Mouse (Mus musculus) kidney, embryonic 15.5 days (tissue): Measurements from ENCODE around the gene Mcu. TPM values are rescaled to one million over a fixed set of nuclear protein-coding genes. Genes with fewer than 3 reads are reported as not detected.
A peak's percentile ranks its signal among the peaks of the same experiment; 100 is the strongest.

Experiments
- ATAC-seq: fragments of 200-750 bp; cut with Nextera tagmentation; replicated peaks from 2 replicates; pipeline ENCODE4 v1.8.0; 2017; ENCODE audit warnings: moderate TSS enrichment; ENCODE audit not compliant: low FRiP score
- H3K27ac ChIP-seq: fragments of 300-500 bp; sonication (generic); 2 replicates; pipeline ENCODE4 v1.5.1; 2015; ENCODE audit warnings: mild to moderate bottlenecking, inconsistent platforms
- H3K27me3 ChIP-seq: fragments of 300-500 bp; sonication (generic); 2 replicates; pipeline ENCODE4 v1.6.1; 2015; ENCODE audit warnings: inconsistent platforms
- H3K36me3 ChIP-seq: fragments of 300-500 bp; sonication (generic); 2 replicates; pipeline ENCODE4 v1.6.1; 2015; ENCODE audit warnings: inconsistent platforms
- H3K4me1 ChIP-seq: fragments of 300-500 bp; sonication (generic); 2 replicates; pipeline ENCODE4 v1.6.1; 2015; ENCODE audit warnings: inconsistent platforms
- H3K4me2 ChIP-seq: fragments of 300-500 bp; sonication (generic); 2 replicates; pipeline ENCODE4 v1.6.1; 2015; ENCODE audit warnings: moderate library complexity, mild to moderate bottlenecking, inconsistent platforms
- H3K4me3 ChIP-seq: fragments of 300-500 bp; sonication (generic); replicated peaks from 2 replicates; pipeline ENCODE4 v1.5.1; 2015; ENCODE audit warnings: mild to moderate bottlenecking, inconsistent platforms
- H3K9ac ChIP-seq: fragments of 300-500 bp; sonication (generic); 2 replicates; pipeline ENCODE4 v1.6.1; 2015; ENCODE audit warnings: mild to moderate bottlenecking, inconsistent platforms
- H3K9me3 ChIP-seq: fragments of 300-500 bp; sonication (generic); replicated peaks from 2 replicates; pipeline ENCODE4 v1.6.1; 2016; ENCODE audit warnings: inconsistent platforms
- WGBS: fragments of 180-500 bp; shearing (Covaris S2); methylation state at CpG from one replicate; pipeline ENCODE4 v1.1.7; 2015; ENCODE audit warnings: mixed read lengths; 5-methylcytosine and 5-hydroxymethylcytosine counted together
- polyA plus RNA-seq: library from polyadenylated mRNA; unstranded; fragments of >200 nt; fragmentation: Nextera tagmentation; extraction: Ambion mirVana; gene quantifications from 2 replicates; pipeline ENCODE4 v1.2.1, GENCODE M21; 2015

Mcu gene
- polyA plus RNA-seq, 1 experiment from 2014 or later: 34.8 TPM

- no peak overlapping the region for H3K4me2 ChIP-seq
- no peaks in the 10 kb centered on the region for H3K36me3 ChIP-seq
- no peak for ATAC-seq
- peak overlapping the region; percentile 18 for H3K27ac ChIP-seq
- H3K4me3 ChIP-seq: no peak overlapping the region
- H3K9me3 ChIP-seq: no peaks in the 10 kb centered on the region
- WGBS: 33% methylated on average over 8 of the region's 8 CpGs
- H3K27me3 ChIP-seq: no peaks in the 10 kb centered on the region
- H3K9ac ChIP-seq: no peak overlapping the region
- peaks cover 13% of the 10 kb centered on the region for H3K4me1 ChIP-seq
These were observed 92.6 kb downstream of the Mcu start for GRCm38 (mm10) chr10:59523826-59524331.

- no peak overlapping the region for H3K9ac ChIP-seq
- H3K4me3 ChIP-seq: no peak overlapping the region
- H3K27ac ChIP-seq: no peak overlapping the region
- no peak overlapping the region for H3K4me2 ChIP-seq
- peaks cover 13% of the 10 kb centered on the region for H3K4me1 ChIP-seq
- no peaks in the 10 kb centered on the region for H3K9me3 ChIP-seq
- no peaks in the 10 kb centered on the region for H3K36me3 ChIP-seq
- no peaks in the 10 kb centered on the region for H3K27me3 ChIP-seq
- ATAC-seq: no peak
- 86% methylated on average over 2 of the region's 2 CpGs for WGBS
These were observed 95.8 kb downstream of the Mcu start for GRCm38 (mm10) chr10:59520701-59521100.

GRCm38 (mm10) chr10:59519411-59519810, 97.1 kb downstream of the Mcu start:
- H3K36me3 ChIP-seq: no peaks in the 10 kb centered on the region
- no peak overlapping the region for H3K27ac ChIP-seq
- WGBS: 93% methylated on average over 3 of the region's 3 CpGs
- H3K9me3 ChIP-seq: no peaks in the 10 kb centered on the region
- no peak overlapping the region for H3K4me3 ChIP-seq
- H3K9ac ChIP-seq: no peak overlapping the region
- no peaks in the 10 kb centered on the region for H3K27me3 ChIP-seq
- ATAC-seq: no peak
- H3K4me2 ChIP-seq: no peak overlapping the region
- H3K4me1 ChIP-seq: peaks cover 15% of the 10 kb centered on the region

GRCm38 (mm10) chr10:59517201-59517600, 99.3 kb downstream of the Mcu start:
- WGBS: 93% methylated on average over 13 of the region's 13 CpGs
- no peak for ATAC-seq
- Histone ChIP-seq H3K9ac (no peak overlapping the region), H3K4me1 (peaks cover 13% of the 10 kb centered on the region), H3K36me3 (no peaks in the 10 kb centered on the region), H3K9me3 (no peaks in the 10 kb centered on the region), H3K4me2 (no peak overlapping the region), H3K27me3 (no peaks in the 10 kb centered on the region), H3K4me3 (no peak overlapping the region), H3K27ac (no peak overlapping the region)

- H3K4me3 ChIP-seq: no peak overlapping the region
- no peak overlapping the region for H3K4me2 ChIP-seq
- peaks cover 35% of the 10 kb centered on the region for H3K4me1 ChIP-seq
- peak; percentile 42; the same call in 1 of the 2 replicates for ATAC-seq
- H3K27me3 ChIP-seq: no peaks in the 10 kb centered on the region
- 69% methylated on average over 15 of the region's 15 CpGs for WGBS
- H3K9me3 ChIP-seq: no peaks in the 10 kb centered on the region
- no peak overlapping the region for H3K9ac ChIP-seq
- H3K27ac ChIP-seq: peak overlapping the region; percentile 42; the same call in 1 of the 2 replicates
- no peaks in the 10 kb centered on the region for H3K36me3 ChIP-seq
These were observed 101.6 kb downstream of the Mcu start for GRCm38 (mm10) chr10:59514739-59515464.

GRCm38 (mm10) chr10:59512173-59512572, 104.3 kb downstream of the Mcu start:
- no peak overlapping the region for H3K4me3 ChIP-seq
- no peak for ATAC-seq
- H3K4me2 ChIP-seq: no peak overlapping the region
- H3K27me3 ChIP-seq: no peaks in the 10 kb centered on the region
- no peak overlapping the region for H3K27ac ChIP-seq
- WGBS: 69% methylated on average over 9 of the region's 9 CpGs
- no peak overlapping the region for H3K9ac ChIP-seq
- no peaks in the 10 kb centered on the region for H3K36me3 ChIP-seq
- H3K4me1 ChIP-seq: peaks cover 41% of the 10 kb centered on the region
- H3K9me3 ChIP-seq: no peaks in the 10 kb centered on the region

- Histone ChIP-seq H3K4me1 (peaks cover 45% of the 10 kb centered on the region), H3K36me3 (no peaks in the 10 kb centered on the region), H3K9me3 (no peaks in the 10 kb centered on the region), H3K27me3 (no peaks in the 10 kb centered on the region), H3K9ac (no peak overlapping the region), H3K27ac (peak overlapping the region; percentile 49), H3K4me3 (no peak overlapping the region), H3K4me2 (peak overlapping the region; percentile 42)
- WGBS: 14% methylated on average over 14 of the region's 14 CpGs
- ATAC-seq: peak; percentile 75
These were observed 105.0 kb downstream of the Mcu start for GRCm38 (mm10) chr10:59511427-59511963.

- peak overlapping the region; percentile 52; the same call in 1 of the 2 replicates for H3K27ac ChIP-seq
- 43% methylated on average over 14 of the region's 14 CpGs for whole genome bisulfite sequencing
- 0 out of 2 replicates have a peak, but pooled peaks have one; percentile 44 for ATAC-seq
- no peak overlapping the region for H3K4me3 ChIP-seq
- H3K4me1 ChIP-seq: peaks cover 47% of the 10 kb centered on the region
- no peaks in the 10 kb centered on the region for H3K36me3 ChIP-seq
- H3K27me3 ChIP-seq: no peaks in the 10 kb centered on the region
- H3K9me3 ChIP-seq: no peaks in the 10 kb centered on the region
- peak overlapping the region; percentile 42 for H3K4me2 ChIP-seq
- no peak overlapping the region for H3K9ac ChIP-seq
These were observed 105.6 kb downstream of the Mcu start for GRCm38 (mm10) chr10:59510713-59511426.

- Histone ChIP-seq H3K4me3 (no peak overlapping the region), H3K9me3 (no peaks in the 10 kb centered on the region), H3K27me3 (no peaks in the 10 kb centered on the region), H3K9ac (no peak overlapping the region), H3K4me1 (peaks cover 41% of the 10 kb centered on the region), H3K4me2 (no peak overlapping the region), H3K36me3 (no peaks in the 10 kb centered on the region), H3K27ac (peak overlapping the region; percentile 10; the same call in 1 of the 2 replicates)
- no peak for ATAC-seq
- WGBS: 45% methylated on average over 4 of the region's 4 CpGs
These were observed 107.3 kb downstream of the Mcu start for GRCm38 (mm10) chr10:59509197-59509596.

GRCm38 (mm10) chr10:59506711-59507110, 109.8 kb downstream of the Mcu start:
- Histone ChIP-seq H3K9ac (no peak overlapping the region), H3K9me3 (no peaks in the 10 kb centered on the region), H3K27ac (no peak overlapping the region), H3K36me3 (no peaks in the 10 kb centered on the region), H3K4me3 (no peak overlapping the region), H3K4me2 (no peak overlapping the region), H3K27me3 (no peaks in the 10 kb centered on the region), H3K4me1 (peaks cover 47% of the 10 kb centered on the region)
- no peak for ATAC-seq
- WGBS: 43% methylated on average over 5 of the region's 5 CpGs

- no peaks in the 10 kb centered on the region for H3K9me3 ChIP-seq
- H3K4me2 ChIP-seq: peak overlapping the region; percentile 59; the same call in 1 of the 2 replicates
- WGBS: 51% methylated on average over 3 of the region's 3 CpGs
- no peaks in the 10 kb centered on the region for H3K27me3 ChIP-seq
- ATAC-seq: no peak
- H3K9ac ChIP-seq: no peak overlapping the region
- H3K27ac ChIP-seq: no peak overlapping the region
- no peaks in the 10 kb centered on the region for H3K36me3 ChIP-seq
- H3K4me1 ChIP-seq: peaks cover 35% of the 10 kb centered on the region
- H3K4me3 ChIP-seq: no peak overlapping the region
These were observed 112.2 kb downstream of the Mcu start for GRCm38 (mm10) chr10:59504291-59504690.
